Mouse (Mus musculus): Measurements from ENCODE around the gene Vmn1r17.

DNA sequence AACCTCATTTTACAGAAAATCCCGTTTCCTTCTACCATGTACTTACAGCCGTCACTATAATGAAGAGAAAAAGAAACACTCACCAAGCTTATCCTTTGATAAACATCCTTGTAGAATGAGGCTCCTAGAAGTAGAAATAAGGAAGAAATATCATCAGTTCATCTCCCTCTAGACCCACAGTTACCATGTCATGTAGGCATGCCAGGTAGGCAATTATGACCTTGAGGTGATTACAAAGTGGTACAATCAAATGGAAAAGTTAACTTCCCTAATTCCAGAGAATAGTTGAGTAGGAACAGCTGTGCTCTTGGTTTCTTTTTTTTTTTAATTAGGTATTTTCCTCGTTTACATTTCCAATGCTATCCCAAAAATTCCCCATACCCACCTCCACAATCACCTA lies 34.1 kb downstream of the Vmn1r17 start, which contains the start of gene Vmn1r16:
- TF ChIP-seq ZNF384 (IDR thresholded peaks at IDR 0.05; ENCODE audit: low read depth, low read length) (no peak), ZC3H11A (IDR thresholded peaks at IDR 0.05; ENCODE audit: borderline replicate concordance, low read depth, low read length) (no peak), CHD2 (IDR thresholded peaks at IDR 0.05; ENCODE audit: low read depth, low read length) (no peak)
